Mouse (Mus musculus) heart, postnatal 0 days (tissue): ENCODE data around the gene Gm28051. TPM values are rescaled to one million over a fixed set of nuclear protein-coding genes. Genes with fewer than 3 reads are reported as not detected.

Experiments used
- ATAC-seq: fragments of 200-750 bp; cut with Nextera tagmentation; 2 replicates; pipeline ENCODE4 v1.8.0; 2017; ENCODE audit warnings: low read depth, moderate number of reproducible peaks, moderate library complexity; ENCODE audit not compliant: insufficient read depth
- DNase-seq: peaks from one replicate; pipeline ENCODE4 v3.0.0-alpha.2; 2016; ENCODE audit warnings: low spot score
- H3K27ac ChIP-seq: fragments of 300-500 bp; sonication (generic); 2 replicates; pipeline ENCODE4 v1.5.1; 2014; ENCODE audit warnings: low read depth, mild to moderate bottlenecking
- H3K27me3 ChIP-seq: fragments of 300-500 bp; sonication (generic); 2 replicates; pipeline ENCODE4 v1.6.1; 2014; ENCODE audit warnings: low read length, mixed read lengths; ENCODE audit not compliant: control insufficient read depth, insufficient read depth
- H3K36me3 ChIP-seq: fragments of 300-500 bp; sonication (generic); replicated peaks from 2 replicates; pipeline ENCODE4 v1.6.1; 2014; ENCODE audit warnings: low read length, mixed read lengths; ENCODE audit not compliant: control insufficient read depth, insufficient read depth
- H3K4me1 ChIP-seq: fragments of 300-500 bp; sonication (generic); 2 replicates; pipeline ENCODE4 v1.6.1; 2014; ENCODE audit warnings: antibody characterized with exemption; ENCODE audit not compliant: control insufficient read depth, insufficient read depth
- H3K4me2 ChIP-seq: fragments of 300-500 bp; sonication (generic); 2 replicates; pipeline ENCODE4 v1.6.1; 2014; ENCODE audit warnings: low read depth, mild to moderate bottlenecking, low read length, moderate library complexity
- H3K4me3 ChIP-seq: fragments of 300-500 bp; sonication (generic); 2 replicates; pipeline ENCODE4 v1.5.1; 2014; ENCODE audit warnings: low read depth, low read length
- H3K9ac ChIP-seq: fragments of 300-500 bp; sonication (generic); replicated peaks from 2 replicates; pipeline ENCODE4 v1.6.1; 2014; ENCODE audit warnings: low read depth, low read length, mixed read lengths
- H3K9me3 ChIP-seq: fragments of 300-500 bp; sonication (generic); replicated peaks from 2 replicates; pipeline ENCODE4 v1.6.1; 2016; ENCODE audit warnings: low read length; ENCODE audit not compliant: control insufficient read depth
- CTCF ChIP-seq: IDR thresholded peaks from 2 replicates; pipeline ENCODE4 v1.5.1; 2016; ENCODE audit warnings: antibody characterized with exemption, control low read depth, low read depth
- EP300 ChIP-seq: IDR thresholded peaks from 2 replicates; pipeline ENCODE4 v1.6.1; 2016; ENCODE audit warnings: antibody characterized with exemption, low read depth
- WGBS: fragments of 180-500 bp; shearing (Covaris S2); extraction: QIAGEN DNeasy Blood & Tissue Kit; methylation state at CpG from one replicate; pipeline ENCODE4 v1.1.7; 2014; 5-methylcytosine and 5-hydroxymethylcytosine counted together
- microRNA counts: library from miRNA; unstranded; fragments of <30 nt; microRNA quantifications from one replicate; lab custom pipeline; 2015
- microRNA-seq: library from miRNA; unstranded; fragments of <30 nt; microRNA quantifications from one replicate; pipeline ENCODE4, GENCODE M21; 2016
- polyA plus RNA-seq: library from polyadenylated mRNA; unstranded; fragments of >200 nt; fragmentation: Nextera tagmentation; extraction: Ambion mirVana; gene quantifications from 2 replicates; pipeline ENCODE4 v1.2.1, GENCODE M21; 2015
- total RNA-seq: library from RNA; depleted of rRNA; stranded (reverse); fragments of >200 nt; gene quantifications from 2 replicates; pipeline ENCODE4 v1.2.3, GENCODE M21; 2014; ENCODE audit warnings: low replicate concordance; rRNA removed

Gene Gm28051
- total and polyA plus RNA-seq, 2 experiments from 2014 or later, result not detected

- H3K27ac ChIP-seq, result no peak overlapping the region
Measured at GRCm38 (mm10) chr12:102674556-102674955, 83.0 kb downstream of the Gm28051 start.

DNA sequence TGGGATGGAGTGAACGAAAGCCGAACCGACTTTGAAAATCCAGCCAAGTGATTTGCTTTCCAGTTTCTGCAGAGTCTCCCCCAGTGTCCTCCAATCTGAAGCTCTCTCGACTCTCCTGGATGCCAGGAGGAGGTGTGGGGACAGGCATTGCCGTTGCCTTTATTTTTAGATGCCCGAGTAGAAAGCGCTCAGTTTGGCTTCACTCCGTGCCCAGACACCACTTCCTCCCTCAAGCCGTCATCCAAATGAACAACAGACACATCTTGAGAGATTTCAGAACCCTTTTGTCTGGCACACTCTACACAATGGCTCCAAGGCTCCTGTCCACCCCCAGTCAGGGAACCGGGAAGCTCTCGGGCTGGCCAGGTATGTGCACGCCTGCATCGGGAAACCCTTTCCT lies 83.4 kb downstream of the Gm28051 start:
- no peak for ATAC-seq
- Histone ChIP-seq H3K27ac (no peak overlapping the region), H3K4me3 (no peak overlapping the region), H3K36me3 (no peaks in the 10 kb centered on the region), H3K4me1 (peaks cover 13% of the 10 kb centered on the region), H3K4me2 (no peak overlapping the region), H3K27me3 (no peaks in the 10 kb centered on the region), H3K9me3 (no peaks in the 10 kb centered on the region), H3K9ac (no peak overlapping the region)
- no peak for DNase-seq
- TF ChIP-seq CTCF (no peak), EP300 (no peak)
- WGBS, result 50% methylated on average over 13 of the region's 13 CpGs

More at GRCm38 (mm10) chr12:102674556-102674955, 83.0 kb downstream of the Gm28051 start:
- H3K4me2 ChIP-seq, result no peak overlapping the region
- no peaks in the 10 kb centered on the region for H3K9me3 ChIP-seq
- peaks cover 13% of the 10 kb centered on the region for H3K4me1 ChIP-seq
- DNase-seq (no peak), ATAC-seq (no peak)
- WGBS, result 79% methylated on average over 10 of the region's 10 CpGs
- no peaks in the 10 kb centered on the region for H3K36me3 ChIP-seq
- no peak overlapping the region for H3K9ac ChIP-seq
- no peak overlapping the region for H3K4me3 ChIP-seq
- H3K27me3 ChIP-seq, result no peaks in the 10 kb centered on the region
- no peak for TF ChIP-seq EP300
- TF ChIP-seq CTCF, result no peak

DNA sequence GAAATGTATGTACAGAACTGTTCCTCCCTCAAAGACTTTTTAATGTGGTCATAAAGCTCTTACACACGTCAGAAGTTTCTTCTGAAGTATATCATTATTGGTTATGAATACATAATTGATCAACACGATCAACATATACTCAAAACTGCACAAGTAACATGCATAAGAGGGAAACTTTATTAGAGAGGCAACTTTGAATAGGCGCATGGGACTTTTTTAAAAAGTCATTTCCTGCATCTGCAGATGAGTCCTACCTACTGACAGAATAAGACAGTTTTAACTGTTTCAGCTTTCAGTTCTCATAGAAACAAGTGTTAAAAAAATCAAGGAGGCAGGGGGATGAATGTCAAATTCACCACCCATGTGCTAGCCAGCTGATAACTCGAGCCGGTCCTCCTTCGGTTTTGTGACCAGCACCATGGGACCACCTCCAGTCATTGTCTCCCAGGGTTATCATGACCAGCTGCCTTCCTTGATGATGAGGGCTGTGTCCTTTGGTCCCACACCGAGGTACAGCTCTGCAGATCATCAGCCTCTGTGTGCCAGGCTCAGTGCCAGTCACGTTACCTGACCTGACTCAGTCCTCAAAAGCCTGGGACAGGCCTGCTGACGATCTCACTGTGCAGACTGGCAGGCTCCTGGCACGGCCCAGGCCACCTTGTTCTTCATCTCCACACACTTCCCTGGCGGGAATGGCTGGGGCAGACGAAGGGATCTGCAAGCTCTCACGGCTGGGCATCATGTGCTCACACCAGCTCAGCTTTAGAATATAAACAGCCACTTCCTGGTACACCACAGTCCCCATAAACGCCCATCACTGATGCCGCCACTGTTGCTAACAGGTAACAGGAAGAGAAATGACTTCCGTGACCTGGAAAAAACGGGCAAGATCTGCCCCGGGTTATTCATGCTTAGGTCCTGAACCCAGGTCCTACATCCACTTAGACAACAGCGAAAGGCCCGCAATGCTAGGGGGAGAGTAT lies 84.4 kb downstream of the Gm28051 start:
- DNase-seq, result no peak
- H3K9ac ChIP-seq, result no peak overlapping the region
- H3K4me2 ChIP-seq, result no peak overlapping the region
- H3K27ac ChIP-seq, result no peak overlapping the region
- no peaks in the 10 kb centered on the region for H3K9me3 ChIP-seq
- TF ChIP-seq EP300 (no peak), CTCF (no peak)
- H3K4me3 ChIP-seq, result no peak overlapping the region
- WGBS, result 76% methylated on average over 20 of the region's 20 CpGs
- no peaks in the 10 kb centered on the region for H3K27me3 ChIP-seq
- no peak for ATAC-seq
- no peaks in the 10 kb centered on the region for H3K36me3 ChIP-seq
- peaks cover 8% of the 10 kb centered on the region for H3K4me1 ChIP-seq

GRCm38 (mm10) chr12:102672176-102672575 lies 85.4 kb downstream of the Gm28051 start:
- 71% methylated on average over 8 of the region's 8 CpGs for WGBS
- H3K9ac ChIP-seq, result no peak overlapping the region
- no peaks in the 10 kb centered on the region for H3K36me3 ChIP-seq
- peaks cover 8% of the 10 kb centered on the region for H3K4me1 ChIP-seq
- no peak overlapping the region for H3K4me3 ChIP-seq
- ATAC-seq, result no peak
- no peaks in the 10 kb centered on the region for H3K9me3 ChIP-seq
- H3K4me2 ChIP-seq, result no peak overlapping the region
- H3K27me3 ChIP-seq, result no peaks in the 10 kb centered on the region
- DNase-seq, result no peak
- H3K27ac ChIP-seq, result no peak overlapping the region
- no peak for TF ChIP-seq EP300
- TF ChIP-seq CTCF, result no peak

GRCm38 (mm10) chr12:102670848-102671247 lies 86.7 kb downstream of the Gm28051 start:
- Histone ChIP-seq H3K4me1 (peaks cover 8% of the 10 kb centered on the region), H3K36me3 (no peaks in the 10 kb centered on the region), H3K4me2 (no peak overlapping the region), H3K27me3 (no peaks in the 10 kb centered on the region), H3K27ac (no peak overlapping the region), H3K9me3 (no peaks in the 10 kb centered on the region), H3K4me3 (no peak overlapping the region), H3K9ac (no peak overlapping the region)
- DNase-seq (no peak), ATAC-seq (no peak)
- TF ChIP-seq EP300 (no peak), CTCF (no peak)
- WGBS, result 84% methylated on average over 8 of the region's 8 CpGs

MicroRNA genes within 50 kb of the gene (microRNA counts, 519-probe panel; counts per million panel counts)
- not detected for microRNA mmu-miR-1936 (lab: Ali Mortazavi, UCI)

Small RNA genes within 50 kb of the gene (microRNA-seq; reads per million reads assigned to microRNA genes)
- gene Mir1936, result not detected

Other genes with a start within 250 kb of the Gm28051 start
- gene Chga, start 202.8 kb downstream of the Gm28051 start, total RNA-seq, result not detected in 2 replicates
- gene Chga, start 202.8 kb downstream of the Gm28051 start, polyA plus RNA-seq, result 0.08 TPM in 1 of 2 replicates, not detected in the other
- 6.5 and 9.4 TPM in 2 replicates for gene Itpk1, start 52.8 kb downstream of the Gm28051 start, total RNA-seq
- gene Itpk1, start 52.8 kb downstream of the Gm28051 start, polyA plus RNA-seq, result 2.6 and 3.1 TPM in 2 replicates
- gene Moap1, start 14.1 kb downstream of the Gm28051 start, total RNA-seq, result 1.2 TPM in 1 of 2 replicates, not detected in the other
- 11.3 and 11.6 TPM in 2 replicates for gene Moap1, start 14.1 kb downstream of the Gm28051 start, polyA plus RNA-seq
- 2.6 and 9.3 TPM in 2 replicates for gene Tmem251, start 14.0 kb downstream of the Gm28051 start, total RNA-seq
- 7.7 and 10.0 TPM in 2 replicates for gene Tmem251, start 14.0 kb downstream of the Gm28051 start, polyA plus RNA-seq
- gene Gon7, start within 50 bp of the Gm28051 start, total RNA-seq, result 1.8 and 5.7 TPM in 2 replicates
- gene Gon7, start within 50 bp of the Gm28051 start, polyA plus RNA-seq, result 17.2 and 20.5 TPM in 2 replicates
- 44.0 and 52.3 TPM in 2 replicates for gene Ubr7, start 202 bp upstream of the Gm28051 start, total RNA-seq
- gene Ubr7, start 202 bp upstream of the Gm28051 start, polyA plus RNA-seq, result 22.4 and 23.5 TPM in 2 replicates
- gene Gm20604, start 907 bp upstream of the Gm28051 start, total RNA-seq, result 5.7 and 11.2 TPM in 2 replicates
- gene Gm20604, start 907 bp upstream of the Gm28051 start, polyA plus RNA-seq, result 12.1 and 13.4 TPM in 2 replicates
- gene Btbd7, start 120.7 kb upstream of the Gm28051 start, total RNA-seq, result 31.3 and 37.4 TPM in 2 replicates
- 8.4 and 8.6 TPM in 2 replicates for gene Btbd7, start 120.7 kb upstream of the Gm28051 start, polyA plus RNA-seq
- gene Cox8c, start 141.6 kb upstream of the Gm28051 start, total RNA-seq, result not detected in 2 replicates
- gene Cox8c, start 141.6 kb upstream of the Gm28051 start, polyA plus RNA-seq, result not detected in 2 replicates
- gene Unc79, start 191.1 kb upstream of the Gm28051 start, total RNA-seq, result 0.19 TPM in 1 of 2 replicates, not detected in the other
- 0.04 and 0.07 TPM in 2 replicates for gene Unc79, start 191.1 kb upstream of the Gm28051 start, polyA plus RNA-seq